Mouse (Mus musculus) testis, postnatal 10 days (tissue): Measurements from ENCODE around the gene Rora.

Experiments
- DNase-seq: peaks from one replicate; pipeline ENCODE4 v3.0.0; 2021; ENCODE audit warnings: low spot score

Gene Rora

DNA sequence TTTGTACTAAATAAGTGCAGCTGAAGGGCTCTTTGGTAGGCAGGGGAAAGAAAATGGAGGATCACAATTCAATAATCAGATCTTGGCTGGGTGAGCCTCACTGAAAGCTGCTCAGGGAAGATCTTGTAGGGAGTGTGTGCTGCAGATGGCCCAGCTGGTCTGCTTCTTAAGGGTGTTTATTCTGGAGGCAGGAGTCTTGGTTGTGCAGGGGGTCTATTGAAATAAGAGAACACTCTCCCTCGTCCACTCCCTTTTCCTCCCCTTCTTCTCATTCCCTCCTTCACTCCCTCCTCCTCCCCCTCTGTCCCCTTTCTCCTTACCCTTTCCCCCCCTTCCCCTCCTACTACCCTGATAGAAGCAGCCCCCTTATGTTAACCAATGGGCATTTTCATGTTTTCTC, 167.8 kb downstream of the Rora start:
- DNase-seq: no peak

- DNase-seq: no peak
Measured at GRCm38 (mm10) chr9:68823292-68823691, 169.7 kb downstream of the Rora start.

- no peak for DNase-seq
Measured at GRCm38 (mm10) chr9:68825107-68825506, 171.5 kb downstream of the Rora start.

- DNase-seq: no peak
Measured at GRCm38 (mm10) chr9:68825841-68826240, 172.3 kb downstream of the Rora start.

DNA sequence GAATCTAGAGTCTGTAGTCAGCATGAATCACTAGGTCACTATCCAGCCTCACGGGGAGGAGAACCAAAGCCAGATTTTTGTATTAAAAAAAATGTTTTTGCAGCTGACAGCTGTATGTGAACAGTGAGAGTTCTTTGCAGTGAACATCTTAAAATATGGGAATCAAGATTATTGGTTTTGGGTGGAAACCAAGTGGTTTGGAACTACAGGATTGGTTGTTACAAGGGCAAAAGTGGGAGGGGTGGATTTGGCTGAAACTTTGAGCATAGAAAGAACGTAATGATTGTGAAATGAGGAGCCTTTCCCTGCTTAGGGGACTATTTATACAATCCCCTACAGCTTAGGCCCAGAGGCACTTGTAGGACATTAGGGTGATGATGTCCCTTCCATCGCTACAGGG, 173.9 kb downstream of the Rora start:
- no peak for DNase-seq

GRCm38 (mm10) chr9:68829903-68830302, 176.3 kb downstream of the Rora start:
- DNase-seq: no peak

DNA sequence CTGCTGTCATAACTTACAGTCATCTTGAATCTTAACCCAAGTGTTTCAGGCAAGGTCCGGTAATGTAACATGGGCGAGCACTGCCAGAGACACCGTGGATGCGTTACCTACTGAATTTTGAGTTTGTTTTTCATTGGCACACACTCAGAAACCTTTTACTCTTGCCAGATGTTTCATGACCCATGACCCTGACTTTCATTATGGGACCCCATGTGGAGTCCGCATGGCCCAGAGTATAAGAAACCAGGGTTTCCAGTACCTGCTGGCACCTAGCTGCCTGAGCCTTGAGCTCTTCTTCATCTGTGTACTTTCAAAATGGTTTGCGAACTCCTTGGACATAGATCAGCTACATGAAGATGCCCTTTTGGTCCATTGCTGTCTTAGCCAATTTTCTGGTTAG, 179.7 kb downstream of the Rora start:
- no peak for DNase-seq

DNA sequence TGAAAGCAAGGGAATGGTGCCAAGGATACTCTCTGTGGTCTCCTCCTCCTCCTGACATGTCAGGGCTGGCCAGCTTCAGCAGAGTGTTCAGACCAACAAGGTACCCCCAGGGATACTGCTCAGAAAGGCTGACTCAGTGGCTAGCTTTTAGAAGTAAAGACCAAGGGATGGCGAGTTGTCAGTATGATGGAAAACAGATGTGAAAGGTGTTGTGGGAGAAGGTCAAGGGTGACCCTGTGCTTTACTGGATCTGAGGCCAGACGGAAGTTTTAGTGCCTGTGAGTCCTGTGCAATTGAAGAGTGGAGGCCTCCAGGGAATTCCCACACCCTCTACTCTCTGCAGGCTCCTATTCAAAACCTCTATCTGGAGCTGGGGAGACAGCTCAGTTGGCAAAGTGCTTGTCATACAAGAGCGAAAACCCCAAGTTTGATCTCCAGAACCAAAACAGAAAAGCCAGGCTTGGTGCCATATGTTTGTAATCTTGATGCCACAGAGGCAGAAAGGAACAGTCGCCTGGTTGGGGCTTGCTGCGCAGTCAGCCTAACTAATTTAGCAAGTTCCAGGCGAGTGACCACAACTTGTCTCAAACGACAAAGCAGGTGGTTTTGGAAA, 181.6 kb downstream of the Rora start:
- no peak for DNase-seq

DNA sequence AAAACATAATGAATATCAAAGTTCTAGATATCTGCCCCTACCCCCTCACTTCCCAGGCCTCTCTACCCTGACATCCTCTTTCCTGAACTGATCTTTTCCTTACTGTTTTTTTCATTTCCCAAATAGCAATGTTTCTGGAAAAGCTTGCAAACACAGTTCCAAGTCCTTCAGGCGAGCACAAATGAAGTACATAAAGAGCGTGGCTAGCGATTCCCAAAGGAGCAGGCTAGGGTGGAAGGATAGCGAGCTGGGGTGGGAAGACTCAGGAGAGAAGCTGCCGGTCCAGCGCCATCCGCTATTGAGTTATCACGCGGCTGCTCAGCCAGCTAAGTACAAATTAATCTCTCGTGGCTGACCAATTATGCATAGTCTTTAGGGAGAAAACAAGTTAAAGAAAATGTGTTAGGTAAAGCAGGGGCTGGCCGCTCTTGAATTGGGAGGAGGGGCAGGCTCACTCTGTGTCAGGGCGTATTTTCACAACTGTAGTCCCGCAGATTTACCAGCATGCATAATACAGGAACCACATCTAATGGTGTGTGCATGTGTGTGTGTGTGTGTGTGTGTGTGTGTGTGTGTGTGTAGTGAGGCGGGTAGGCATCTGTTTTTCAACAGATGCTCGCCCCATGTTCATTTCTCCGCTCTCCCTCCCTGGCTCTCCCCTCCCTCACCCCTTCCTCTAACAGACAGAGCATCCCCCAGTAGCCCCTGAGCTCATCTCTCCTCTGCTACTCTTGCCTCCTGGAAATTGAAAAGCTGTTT, 188.7 kb downstream of the Rora start:
- DNase-seq: no peak

GRCm38 (mm10) chr9:68845556-68845955, 192.0 kb downstream of the Rora start:
- no peak for DNase-seq

- DNase-seq: no peak
Measured at GRCm38 (mm10) chr9:68850321-68850720, 196.7 kb downstream of the Rora start.

- DNase-seq: no peak
Measured at GRCm38 (mm10) chr9:68852201-68852600, 198.6 kb downstream of the Rora start.

- DNase-seq: no peak
Measured at GRCm38 (mm10) chr9:68852934-68853333, 199.3 kb downstream of the Rora start.

- no peak for DNase-seq
Measured at GRCm38 (mm10) chr9:68859500-68859899, 205.9 kb downstream of the Rora start.

DNA sequence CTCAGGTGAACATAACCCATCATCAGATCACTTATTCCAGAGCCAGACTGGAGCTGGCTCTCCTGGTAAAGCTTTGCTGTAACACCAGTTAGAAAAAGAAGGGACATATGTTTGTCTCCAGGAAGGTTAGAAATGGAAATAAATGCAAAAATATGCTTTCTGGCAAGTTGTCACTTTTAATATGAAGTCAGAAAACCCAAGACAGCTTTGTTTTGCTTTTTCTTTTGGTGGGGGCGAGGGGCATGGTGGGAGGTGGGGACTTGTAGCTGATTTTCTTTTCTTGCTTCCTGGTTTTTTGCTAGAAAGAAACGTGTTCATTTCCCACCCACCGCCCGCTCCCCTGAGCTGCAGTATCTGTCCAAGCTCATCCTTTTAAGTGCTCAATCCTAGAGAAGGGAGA, 212.7 kb downstream of the Rora start:
- no peak for DNase-seq

- no peak for DNase-seq
Measured at GRCm38 (mm10) chr9:68873838-68874237, 220.3 kb downstream of the Rora start.

- no peak for DNase-seq
Measured at GRCm38 (mm10) chr9:68874544-68874943, 221.0 kb downstream of the Rora start.

GRCm38 (mm10) chr9:68875791-68876190, 222.2 kb downstream of the Rora start:
- no peak for DNase-seq

- DNase-seq: no peak
Measured at GRCm38 (mm10) chr9:68876289-68876688, 222.7 kb downstream of the Rora start.

- no peak for DNase-seq
Measured at GRCm38 (mm10) chr9:68881896-68882295, 228.3 kb downstream of the Rora start.

GRCm38 (mm10) chr9:68883005-68883404, 229.4 kb downstream of the Rora start:
- no peak for DNase-seq

- no peak for DNase-seq
Measured at GRCm38 (mm10) chr9:68883687-68884086, 230.1 kb downstream of the Rora start.

- no peak for DNase-seq
Measured at GRCm38 (mm10) chr9:68884451-68885035, 231.0 kb downstream of the Rora start.
